Comparison of ENCODE assay signal across 28 mouse cellular contexts in genomic region chr1:105895019-105895418, GRCm38 (mm10).
DNase-seq lines count a peak whose midpoint lies in the region; ATAC-seq and TF ChIP-seq lines count a peak whose summit lies in the region.
"Had no signal": no experiment of that assay in that cellular context is flagged by ENCODE, and none has a peak within 500 bp of the region (broad histone marks: within the 10 kb centered on the region; RNA-seq: fewer than 3 reads in every experiment).

No protein-coding gene starts in this region.

- WGBS in embryonic facial prominence, embryonic 10.5 days: 84% methylated on average over 5 of the region's 5 CpGs
- WGBS in kidney, embryonic 16.5 days: 83% methylated on average over 5 of the region's 5 CpGs

- no peaks in the 10 kb centered on the region for H3K27me3 ChIP-seq in embryonic facial prominence, embryonic 10.5 days (replicated peaks; ENCODE audit: low read depth, poor library complexity, severe bottlenecking)
- no peaks in the 10 kb centered on the region for H3K27me3 ChIP-seq in kidney, embryonic 16.5 days (ENCODE audit: insufficient read depth, low read length)
- H3K27me3 ChIP-seq: embryonic facial prominence, embryonic 12.5 days; heart, embryonic 12.5 days; hindbrain, embryonic 13.5 days; liver, embryonic 15.5 days; lung, embryonic 15.5 days; stomach, embryonic 15.5 days had no signal

- no peak overlapping the region for H3K9ac ChIP-seq in kidney, embryonic 16.5 days (replicated peaks; ENCODE audit: low read length)
- H3K9ac ChIP-seq: embryonic facial prominence, embryonic 12.5 days; heart, embryonic 12.5 days; hindbrain, embryonic 13.5 days; liver, embryonic 15.5 days; lung, embryonic 15.5 days; stomach, embryonic 15.5 days had no signal

- no peaks in the 10 kb centered on the region for H3K4me1 ChIP-seq in embryonic facial prominence, embryonic 10.5 days
- H3K4me1 ChIP-seq in kidney, embryonic 16.5 days (ENCODE audit: insufficient read depth, low read length): no peaks in the 10 kb centered on the region
- H3K4me1 ChIP-seq: embryonic facial prominence, embryonic 12.5 days; heart, embryonic 12.5 days; hindbrain, embryonic 13.5 days; limb, embryonic 10.5 days; liver, embryonic 15.5 days; lung, embryonic 15.5 days; stomach, embryonic 15.5 days had no signal

- DNase-seq in cerebellum, postnatal 4 days (ENCODE audit: low spot score in 2 of 2): no peak
- peak; percentile 24 for DNase-seq in left cerebral cortex, postnatal 4 days
- DNase-seq in left cerebral cortex, adult 2 months (ENCODE audit: extremely low spot score in 1 of 2, low spot score in 2 of 2): no peak
- peak; percentile 59 to 71 for DNase-seq in cerebellum, postnatal 10 days
- DNase-seq in telencephalon, adult 2 months (ENCODE audit: low read depth, low spot score): peak; percentile 29
- DNase-seq in embryonic facial prominence, embryonic 10.5 days (ENCODE audit: low spot score): no peak
- DNase-seq: adrenal gland, postnatal 14 days; gastrocnemius, postnatal 25 days; heart, adult 18-20 months; heart, postnatal 10 days; kidney, adult 2 months; kidney, postnatal 10 days; liver; lung, postnatal 4 days; midbrain, embryonic 14.5 days; right cerebral cortex, adult 18-20 months; thymus, adult 18-20 months; thymus, postnatal 36 days had no signal

- ATAC-seq in cerebellum, adult (ENCODE audit: insufficient number of reproducible peaks, low FRiP score, low TSS enrichment): peak; percentile 67
- no peak for ATAC-seq in kidney, embryonic 16.5 days (ENCODE audit: low FRiP score, low TSS enrichment)

- intact Hi-C loops in left cerebral cortex, postnatal 4 days (cut with DNase I): no loop called here
- intact Hi-C loops in left cerebral cortex, adult 2 months (cut with DNase I): loop anchor here (10.0 kb wide), 1 partner anchor 500 kb away; no protein-coding TSS in a partner anchor

- H3K36me3 ChIP-seq in embryonic facial prominence, embryonic 10.5 days (replicated peaks): no peaks in the 10 kb centered on the region
- no peaks in the 10 kb centered on the region for H3K36me3 ChIP-seq in kidney, embryonic 16.5 days (ENCODE audit: insufficient read depth, low read length)
- H3K36me3 ChIP-seq: embryonic facial prominence, embryonic 12.5 days; heart, embryonic 12.5 days; hindbrain, embryonic 13.5 days; limb, embryonic 10.5 days; liver, embryonic 15.5 days; lung, embryonic 15.5 days; stomach, embryonic 15.5 days had no signal

- no peak overlapping the region for H3K27ac ChIP-seq in left cerebral cortex, adult 2 months
- no peak overlapping the region for H3K27ac ChIP-seq in embryonic facial prominence, embryonic 10.5 days (replicated peaks)
- no peak overlapping the region for H3K27ac ChIP-seq in kidney, embryonic 16.5 days (ENCODE audit: low read length)
- H3K27ac ChIP-seq: embryonic facial prominence, embryonic 12.5 days; hindbrain, embryonic 13.5 days; limb, embryonic 10.5 days; liver, embryonic 15.5 days; lung, embryonic 15.5 days; stomach, embryonic 15.5 days had no signal

- no peak overlapping the region for H3K4me3 ChIP-seq in left cerebral cortex, adult 2 months
- H3K4me3 ChIP-seq in embryonic facial prominence, embryonic 10.5 days: no peak overlapping the region
- no peak overlapping the region for H3K4me3 ChIP-seq in kidney, embryonic 16.5 days (ENCODE audit: low read length)
- H3K4me3 ChIP-seq: embryonic facial prominence, embryonic 12.5 days; erythroblast, embryonic 14.5 days; heart, embryonic 12.5 days; hindbrain, embryonic 13.5 days; limb, embryonic 10.5 days; liver, embryonic 15.5 days; lung, embryonic 15.5 days; stomach, embryonic 15.5 days had no signal

- no peak for TF ChIP-seq CTCF in left cerebral cortex, adult 2 months (IDR thresholded peaks at IDR 0.05)

- no peak overlapping the region for H3K4me2 ChIP-seq in kidney, embryonic 16.5 days (replicated peaks; ENCODE audit: low read depth, low read length)
- H3K4me2 ChIP-seq: embryonic facial prominence, embryonic 12.5 days; heart, embryonic 12.5 days; hindbrain, embryonic 13.5 days; liver, embryonic 15.5 days; lung, embryonic 15.5 days; stomach, embryonic 15.5 days had no signal

- H3K9me3 ChIP-seq in embryonic facial prominence, embryonic 10.5 days: no peaks in the 10 kb centered on the region
- H3K9me3 ChIP-seq in kidney, embryonic 16.5 days (ENCODE audit: low read length): no peaks in the 10 kb centered on the region
- H3K9me3 ChIP-seq: embryonic facial prominence, embryonic 12.5 days; heart, embryonic 12.5 days; hindbrain, embryonic 13.5 days; limb, embryonic 10.5 days; liver, embryonic 15.5 days; lung, embryonic 15.5 days; stomach, embryonic 15.5 days had no signal

Comparison
In these comparisons a context has a peak if more than half of its experiments do, and no peak if none do; other contexts are left out.
1. DNase-seq: peak in left cerebral cortex, postnatal 4 days (single experiment), cerebellum, postnatal 10 days (2 of 2) and telencephalon, adult 2 months (single experiment); none in cerebellum, postnatal 4 days (0 of 2), left cerebral cortex, adult 2 months (0 of 2) and embryonic facial prominence, embryonic 10.5 days (single experiment).